Mouse (Mus musculus): Measurements from ENCODE around the gene Catsperz.

DNA sequence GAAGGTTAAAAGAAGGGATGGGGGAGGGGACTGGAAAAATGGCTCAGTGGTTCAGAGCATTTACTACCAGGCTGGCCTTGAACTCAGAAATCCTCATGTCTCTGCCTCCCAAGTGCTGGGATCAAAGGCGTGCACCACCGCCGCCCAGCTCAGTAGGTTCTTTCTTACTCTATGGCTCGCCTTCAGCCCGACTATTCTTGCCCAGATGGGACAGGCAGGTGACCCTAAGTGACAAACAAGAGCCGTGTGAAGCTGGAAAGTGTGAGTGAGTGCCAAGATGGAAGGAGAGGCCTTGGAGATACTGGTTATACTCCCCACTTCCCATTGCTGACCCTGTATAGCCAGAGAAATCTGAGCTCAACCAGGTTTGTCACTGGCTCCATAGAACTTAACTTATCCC lies 18.5 kb upstream of the Catsperz start:
- TF ChIP-seq MAFK (IDR thresholded peaks at IDR 0.05; ENCODE audit: insufficient read depth, low read depth, low read length) (no peak), HCFC1 (IDR thresholded peaks at IDR 0.05; ENCODE audit: borderline replicate concordance, insufficient read depth, low read length) (no peak), ZC3H11A (IDR thresholded peaks at IDR 0.05; ENCODE audit: borderline replicate concordance, low read depth, low read length) (no peak), CHD2 (IDR thresholded peaks at IDR 0.05; ENCODE audit: low read depth, low read length) (no peak)

Data from ES-E14 (cell line).